Mouse (Mus musculus): ENCODE measurements around the gene Acsl3.

DNA sequence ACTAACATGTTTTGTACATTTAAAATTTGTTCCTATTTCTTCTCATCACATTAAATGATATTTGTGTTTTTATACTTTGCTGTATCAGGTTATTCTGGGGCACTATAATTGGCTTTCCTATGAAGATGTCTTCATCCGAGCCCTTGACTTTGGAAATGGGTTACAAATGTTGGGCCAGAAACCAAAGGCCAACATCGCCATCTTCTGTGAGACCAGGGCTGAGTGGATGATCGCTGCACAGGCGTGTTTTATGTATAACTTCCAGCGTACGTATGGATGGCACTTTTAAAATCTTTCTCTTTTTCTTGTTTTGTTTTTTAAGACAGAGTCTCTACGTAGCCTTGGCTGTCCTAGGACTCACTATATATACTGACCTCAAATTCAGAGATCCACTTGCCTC lies 30.5 kb downstream of the Acsl3 start:
- TF ChIP-seq CTCF (IDR thresholded peaks at IDR 0.05; ENCODE audit: low read depth) = no peak
- no peak for TF ChIP-seq EP300 (IDR thresholded peaks at IDR 0.05; ENCODE audit: low read depth)
